Mouse (Mus musculus) lung, adult 18-20 months (tissue): ENCODE results near the gene Cd72.

Experiments
- DNase-seq, 2 experiments: peaks; one replicate each; pipeline ENCODE4 v3.0.0; 2022; ENCODE audit warnings: mixed read lengths in 2 of 2

Gene Cd72

GRCm38 (mm10) chr4:43425648-43426380, 28.6 kb downstream of the Cd72 start:
- DNase-seq: no peak

GRCm38 (mm10) chr4:43425197-43425596, 29.2 kb downstream of the Cd72 start:
- no peak for DNase-seq

GRCm38 (mm10) chr4:43424072-43424471, 30.4 kb downstream of the Cd72 start:
- no peak for DNase-seq

GRCm38 (mm10) chr4:43423267-43423934, 31.0 kb downstream of the Cd72 start:
- DNase-seq: no peak

GRCm38 (mm10) chr4:43421632-43422240, 32.7 kb downstream of the Cd72 start:
- no peak for DNase-seq

- DNase-seq: peak; percentile 83 to 87
Observed at GRCm38 (mm10) chr4:43420305-43420704, 34.1 kb downstream of the Cd72 start.

GRCm38 (mm10) chr4:43419801-43420281, 34.6 kb downstream of the Cd72 start:
- DNase-seq: peak in 1 of 2 experiments; percentile 44

- DNase-seq: no peak
Observed at GRCm38 (mm10) chr4:43418973-43419656, 35.3 kb downstream of the Cd72 start.

GRCm38 (mm10) chr4:43418450-43418849, 36.0 kb downstream of the Cd72 start:
- no peak for DNase-seq

- no peak for DNase-seq
Observed at GRCm38 (mm10) chr4:43417269-43418062, 37.0 kb downstream of the Cd72 start.

- no peak for DNase-seq
Observed at GRCm38 (mm10) chr4:43416071-43416490, 38.3 kb downstream of the Cd72 start.

- no peak for DNase-seq
Observed at GRCm38 (mm10) chr4:43415221-43416070, 39.0 kb downstream of the Cd72 start.

GRCm38 (mm10) chr4:43414761-43415160, 39.7 kb downstream of the Cd72 start:
- no peak for DNase-seq

GRCm38 (mm10) chr4:43407071-43407920, 47.1 kb downstream of the Cd72 start:
- DNase-seq: no peak

- DNase-seq: peak; percentile 88 to 93
Observed at GRCm38 (mm10) chr4:43406162-43406971, 48.1 kb downstream of the Cd72 start.

GRCm38 (mm10) chr4:43404697-43405096, 49.7 kb downstream of the Cd72 start:
- DNase-seq: no peak

GRCm38 (mm10) chr4:43402212-43402611, 52.2 kb downstream of the Cd72 start:
- DNase-seq: no peak

- DNase-seq: no peak
Observed at GRCm38 (mm10) chr4:43401486-43401885, 52.9 kb downstream of the Cd72 start.

GRCm38 (mm10) chr4:43400976-43401375, 53.5 kb downstream of the Cd72 start:
- no peak for DNase-seq
